Mouse (Mus musculus) layer of hippocampus, postnatal 36 days (tissue): ENCODE data around the gene Fbln1. TPM values are rescaled to one million over a fixed set of nuclear protein-coding genes. Genes with fewer than 3 reads are reported as not detected.

Source experiments
- total RNA-seq, 2 experiments: library from RNA; stranded (reverse); gene quantifications; 2 replicates each; pipeline ENCODE4 v1.2.3; 2021

The Fbln1 gene
- total RNA-seq, 2 experiments from 2014 or later: 9.7 to 16.6 TPM

Other genes starting within 250 kb of the Fbln1 start
- 100 to 1,000 TPM in 1 of 2 experiments, 10 to 100 TPM in 1; 93.1 to 105 TPM for gene 5031439G07Rik, start 217.4 kb upstream of the Fbln1 start, total RNA-seq
- not detected for gene Upk3a, start 188.8 kb upstream of the Fbln1 start, total RNA-seq
- 10 to 100 TPM; 33.9 to 34.8 TPM for gene Fam118a, start 177.0 kb upstream of the Fbln1 start, total RNA-seq
- not detected for gene Smc1b, start 74.0 kb upstream of the Fbln1 start, total RNA-seq
- gene Ribc2, start 73.9 kb upstream of the Fbln1 start, total RNA-seq: under 1 TPM; 0.20 to 0.46 TPM
- 100 to 1,000 TPM; 290 to 315 TPM for gene Atxn10, start 130.3 kb downstream of the Fbln1 start, total RNA-seq